Mouse (Mus musculus): Measurements from ENCODE around the gene Gldc. TPM values are rescaled to one million over a fixed set of nuclear protein-coding genes. Genes with fewer than 3 reads are reported as not detected.

Gldc gene
- polyA plus RNA-seq, 1 experiment, result not detected

GRCm38 (mm10) chr19:30111421-30111820 lies 63.8 kb downstream of the Gldc start:
- Histone ChIP-seq H3K27ac (ENCODE audit: insufficient read depth, low read length) (no peak overlapping the region), H3K36me3 (ENCODE audit: control insufficient read depth, insufficient read depth, low read length) (no peaks in the 10 kb centered on the region), H3K4me3 (ENCODE audit: extremely low read depth, insufficient read depth, insufficient read length) (no peak overlapping the region), H3K27me3 (ENCODE audit: control insufficient read depth, insufficient read depth, low read length) (no peaks in the 10 kb centered on the region), H3K4me1 (ENCODE audit: control insufficient read depth, insufficient read depth, insufficient read length) (no peaks in the 10 kb centered on the region)
- DNase-seq (ENCODE audit: low read depth in 1 of 2, low spot score in 2 of 2), result no peak
- 97% methylated on average over 3 of the region's 3 CpGs for WGBS
- TF ChIP-seq POLR2A (IDR thresholded peaks at IDR 0.05; ENCODE audit: low read depth, low read length) (no peak), CTCF (IDR thresholded peaks at IDR 0.05; ENCODE audit: extremely low read depth, insufficient read depth, insufficient read length, insufficient replicate concordance) (no peak)

GRCm38 (mm10) chr19:30109122-30109521 lies 66.1 kb downstream of the Gldc start:
- H3K36me3 ChIP-seq (ENCODE audit: control insufficient read depth, insufficient read depth, low read length), result no peaks in the 10 kb centered on the region
- WGBS, result 92% methylated on average over 6 of the region's 6 CpGs
- no peak overlapping the region for H3K27ac ChIP-seq (ENCODE audit: insufficient read depth, low read length)
- H3K4me3 ChIP-seq (ENCODE audit: extremely low read depth, insufficient read depth, insufficient read length), result no peak overlapping the region
- DNase-seq (ENCODE audit: low read depth in 1 of 2, low spot score in 2 of 2), result no peak
- no peaks in the 10 kb centered on the region for H3K4me1 ChIP-seq (ENCODE audit: control insufficient read depth, insufficient read depth, insufficient read length)
- H3K27me3 ChIP-seq (ENCODE audit: control insufficient read depth, insufficient read depth, low read length), result no peaks in the 10 kb centered on the region
- TF ChIP-seq POLR2A (IDR thresholded peaks at IDR 0.05; ENCODE audit: low read depth, low read length), result no peak
- no peak for TF ChIP-seq CTCF (IDR thresholded peaks at IDR 0.05; ENCODE audit: extremely low read depth, insufficient read depth, insufficient read length, insufficient replicate concordance)

GRCm38 (mm10) chr19:30108616-30109015 lies 66.6 kb downstream of the Gldc start:
- Histone ChIP-seq H3K4me1 (ENCODE audit: control insufficient read depth, insufficient read depth, insufficient read length) (no peaks in the 10 kb centered on the region), H3K27ac (ENCODE audit: insufficient read depth, low read length) (no peak overlapping the region), H3K27me3 (ENCODE audit: control insufficient read depth, insufficient read depth, low read length) (no peaks in the 10 kb centered on the region), H3K36me3 (ENCODE audit: control insufficient read depth, insufficient read depth, low read length) (no peaks in the 10 kb centered on the region), H3K4me3 (ENCODE audit: extremely low read depth, insufficient read depth, insufficient read length) (no peak overlapping the region)
- DNase-seq (ENCODE audit: low read depth in 1 of 2, low spot score in 2 of 2), result no peak
- no peak for TF ChIP-seq POLR2A (IDR thresholded peaks at IDR 0.05; ENCODE audit: low read depth, low read length)
- no peak for TF ChIP-seq CTCF (IDR thresholded peaks at IDR 0.05; ENCODE audit: extremely low read depth, insufficient read depth, insufficient read length, insufficient replicate concordance)

GRCm38 (mm10) chr19:30107221-30107845 lies 67.9 kb downstream of the Gldc start:
- Histone ChIP-seq H3K36me3 (ENCODE audit: control insufficient read depth, insufficient read depth, low read length) (no peaks in the 10 kb centered on the region), H3K4me1 (ENCODE audit: control insufficient read depth, insufficient read depth, insufficient read length) (no peaks in the 10 kb centered on the region), H3K4me3 (ENCODE audit: extremely low read depth, insufficient read depth, insufficient read length) (no peak overlapping the region), H3K27me3 (ENCODE audit: control insufficient read depth, insufficient read depth, low read length) (no peaks in the 10 kb centered on the region), H3K27ac (ENCODE audit: insufficient read depth, low read length) (no peak overlapping the region)
- TF ChIP-seq POLR2A (IDR thresholded peaks at IDR 0.05; ENCODE audit: low read depth, low read length) (no peak), CTCF (IDR thresholded peaks at IDR 0.05; ENCODE audit: extremely low read depth, insufficient read depth, insufficient read length, insufficient replicate concordance) (no peak)
- no peak for DNase-seq (ENCODE audit: low read depth in 1 of 2, low spot score in 2 of 2)
- WGBS, result 87% methylated on average over 10 of the region's 10 CpGs

- no peak for DNase-seq (ENCODE audit: low read depth in 1 of 2, low spot score in 2 of 2)
- Histone ChIP-seq H3K4me3 (ENCODE audit: extremely low read depth, insufficient read depth, insufficient read length) (no peak overlapping the region), H3K36me3 (ENCODE audit: control insufficient read depth, insufficient read depth, low read length) (no peaks in the 10 kb centered on the region), H3K27me3 (ENCODE audit: control insufficient read depth, insufficient read depth, low read length) (no peaks in the 10 kb centered on the region), H3K4me1 (ENCODE audit: control insufficient read depth, insufficient read depth, insufficient read length) (no peaks in the 10 kb centered on the region), H3K27ac (ENCODE audit: insufficient read depth, low read length) (no peak overlapping the region)
- TF ChIP-seq POLR2A (IDR thresholded peaks at IDR 0.05; ENCODE audit: low read depth, low read length) (no peak), CTCF (IDR thresholded peaks at IDR 0.05; ENCODE audit: extremely low read depth, insufficient read depth, insufficient read length, insufficient replicate concordance) (no peak)
- WGBS, result 82% methylated on average over 6 of the region's 6 CpGs
These were observed 70.0 kb downstream of the Gldc start for GRCm38 (mm10) chr19:30105045-30105842.

- no peaks in the 10 kb centered on the region for H3K4me1 ChIP-seq (ENCODE audit: control insufficient read depth, insufficient read depth, insufficient read length)
- H3K27ac ChIP-seq (ENCODE audit: insufficient read depth, low read length), result no peak overlapping the region
- no peaks in the 10 kb centered on the region for H3K36me3 ChIP-seq (ENCODE audit: control insufficient read depth, insufficient read depth, low read length)
- H3K27me3 ChIP-seq (ENCODE audit: control insufficient read depth, insufficient read depth, low read length), result no peaks in the 10 kb centered on the region
- no peak for TF ChIP-seq POLR2A (IDR thresholded peaks at IDR 0.05; ENCODE audit: low read depth, low read length)
- TF ChIP-seq CTCF (IDR thresholded peaks at IDR 0.05; ENCODE audit: extremely low read depth, insufficient read depth, insufficient read length, insufficient replicate concordance), result no peak
- no peak for DNase-seq (ENCODE audit: low read depth in 1 of 2, low spot score in 2 of 2)
- 86% methylated on average over 6 of the region's 6 CpGs for WGBS
- no peak overlapping the region for H3K4me3 ChIP-seq (ENCODE audit: extremely low read depth, insufficient read depth, insufficient read length)
These were observed 72.6 kb downstream of the Gldc start for GRCm38 (mm10) chr19:30102620-30103019.

- no peak overlapping the region for H3K4me3 ChIP-seq (ENCODE audit: extremely low read depth, insufficient read depth, insufficient read length)
- H3K27me3 ChIP-seq (ENCODE audit: control insufficient read depth, insufficient read depth, low read length), result no peaks in the 10 kb centered on the region
- WGBS, result 95% methylated on average over 12 of the region's 12 CpGs
- H3K27ac ChIP-seq (ENCODE audit: insufficient read depth, low read length), result no peak overlapping the region
- no peaks in the 10 kb centered on the region for H3K4me1 ChIP-seq (ENCODE audit: control insufficient read depth, insufficient read depth, insufficient read length)
- DNase-seq (ENCODE audit: low read depth in 1 of 2, low spot score in 2 of 2), result no peak
- peaks cover 6% of the 10 kb centered on the region for H3K36me3 ChIP-seq (ENCODE audit: control insufficient read depth, insufficient read depth, low read length)
- TF ChIP-seq CTCF (IDR thresholded peaks at IDR 0.05; ENCODE audit: extremely low read depth, insufficient read depth, insufficient read length, insufficient replicate concordance) (no peak), POLR2A (IDR thresholded peaks at IDR 0.05; ENCODE audit: low read depth, low read length) (no peak)
These were observed 74.7 kb downstream of the Gldc start for GRCm38 (mm10) chr19:30100571-30100970.

Measured in spleen, adult 2 months (tissue).